Mouse (Mus musculus): ENCODE measurements around the gene Slc35b1.

Slc35b1 gene

DNA sequence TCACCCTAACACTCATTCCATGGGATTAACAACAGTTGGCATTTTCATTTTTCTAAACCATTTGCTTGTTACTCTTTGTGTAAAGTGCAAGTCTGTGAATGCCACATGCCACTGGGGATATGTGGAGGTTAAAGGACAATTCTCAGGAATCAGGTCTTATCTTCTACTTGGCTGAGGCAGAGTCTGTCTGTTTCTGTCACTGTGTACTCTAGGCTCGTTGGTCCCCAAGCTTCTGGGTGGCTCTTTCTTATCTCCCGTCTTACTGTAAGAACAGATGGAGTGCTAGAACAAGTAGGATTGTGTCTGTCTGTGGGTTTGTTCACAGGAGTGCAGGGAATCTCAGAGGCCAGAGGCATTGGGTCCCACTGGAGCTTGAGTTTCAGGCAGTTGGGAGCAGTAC, 46.9 kb downstream of the Slc35b1 start:
- DNase-seq (ENCODE audit: low read depth), result no peak

DNA sequence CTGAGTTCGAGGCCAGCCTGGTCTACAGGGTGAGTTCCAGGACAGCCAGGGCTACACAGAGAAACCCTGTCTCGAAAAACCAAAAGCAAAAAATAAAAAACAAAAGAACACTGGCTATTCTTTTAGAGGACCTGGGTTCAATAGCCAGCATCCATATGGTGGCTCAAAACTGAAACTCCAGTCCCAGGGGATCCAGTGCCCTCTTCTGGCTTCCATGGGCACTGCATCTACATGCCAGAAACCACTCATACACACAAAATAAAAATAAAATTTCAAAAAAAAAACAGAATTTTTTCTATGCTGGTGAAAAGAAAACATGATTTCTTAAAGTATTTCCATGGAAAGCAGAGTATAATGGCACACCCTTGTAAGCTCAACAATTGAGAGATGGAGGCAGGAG, 47.7 kb downstream of the Slc35b1 start:
- DNase-seq (ENCODE audit: low read depth), result peak; percentile 57
